Mouse (Mus musculus): ENCODE measurements around the gene Tmsb4x.

The Tmsb4x gene

GRCm38 (mm10) chrX:167182411-167182810 is 26.7 kb downstream of the Tmsb4x start:
- no peak for DNase-seq (ENCODE audit: low read depth, low spot score)

GRCm38 (mm10) chrX:167179961-167180642 is 29.0 kb downstream of the Tmsb4x start:
- no peak for DNase-seq (ENCODE audit: low read depth, low spot score)

GRCm38 (mm10) chrX:167179549-167179948 is 29.6 kb downstream of the Tmsb4x start:
- no peak for DNase-seq (ENCODE audit: low read depth, low spot score)

- DNase-seq (ENCODE audit: low read depth, low spot score), result no peak
These were observed 33.8 kb downstream of the Tmsb4x start for GRCm38 (mm10) chrX:167175319-167175718.

GRCm38 (mm10) chrX:167174311-167174710 is 34.8 kb downstream of the Tmsb4x start:
- DNase-seq (ENCODE audit: low read depth, low spot score), result no peak

- DNase-seq (ENCODE audit: low read depth, low spot score), result no peak
These were observed 36.9 kb downstream of the Tmsb4x start for GRCm38 (mm10) chrX:167172256-167172655.

- DNase-seq (ENCODE audit: low read depth, low spot score), result no peak
These were observed 37.8 kb downstream of the Tmsb4x start for GRCm38 (mm10) chrX:167171281-167171680.

- no peak for DNase-seq (ENCODE audit: low read depth, low spot score)
These were observed 41.8 kb downstream of the Tmsb4x start for GRCm38 (mm10) chrX:167167282-167167681.

GRCm38 (mm10) chrX:167166051-167166450 is 43.1 kb downstream of the Tmsb4x start:
- DNase-seq (ENCODE audit: low read depth, low spot score), result no peak

GRCm38 (mm10) chrX:167157691-167158090 is 51.4 kb downstream of the Tmsb4x start:
- DNase-seq (ENCODE audit: low read depth, low spot score), result peak; percentile 71

All from ES-CJ7 (cell line).